Mouse (Mus musculus) B cell, adult (primary cell): ENCODE results near the gene Mvb12a. TPM values are rescaled to one million over a fixed set of nuclear protein-coding genes. Genes with fewer than 3 reads are reported as not detected.

Experiments
- total RNA-seq: library from RNA; stranded (reverse); gene quantifications from 4 replicates; pipeline ENCODE4 v1.2.4, GENCODE M21; 2023; ENCODE audit not compliant: inconsistent age

Gene Mvb12a
- 36.5 to 54.6 TPM (median 44.8 TPM) in 4 replicates for total RNA-seq

DNA sequence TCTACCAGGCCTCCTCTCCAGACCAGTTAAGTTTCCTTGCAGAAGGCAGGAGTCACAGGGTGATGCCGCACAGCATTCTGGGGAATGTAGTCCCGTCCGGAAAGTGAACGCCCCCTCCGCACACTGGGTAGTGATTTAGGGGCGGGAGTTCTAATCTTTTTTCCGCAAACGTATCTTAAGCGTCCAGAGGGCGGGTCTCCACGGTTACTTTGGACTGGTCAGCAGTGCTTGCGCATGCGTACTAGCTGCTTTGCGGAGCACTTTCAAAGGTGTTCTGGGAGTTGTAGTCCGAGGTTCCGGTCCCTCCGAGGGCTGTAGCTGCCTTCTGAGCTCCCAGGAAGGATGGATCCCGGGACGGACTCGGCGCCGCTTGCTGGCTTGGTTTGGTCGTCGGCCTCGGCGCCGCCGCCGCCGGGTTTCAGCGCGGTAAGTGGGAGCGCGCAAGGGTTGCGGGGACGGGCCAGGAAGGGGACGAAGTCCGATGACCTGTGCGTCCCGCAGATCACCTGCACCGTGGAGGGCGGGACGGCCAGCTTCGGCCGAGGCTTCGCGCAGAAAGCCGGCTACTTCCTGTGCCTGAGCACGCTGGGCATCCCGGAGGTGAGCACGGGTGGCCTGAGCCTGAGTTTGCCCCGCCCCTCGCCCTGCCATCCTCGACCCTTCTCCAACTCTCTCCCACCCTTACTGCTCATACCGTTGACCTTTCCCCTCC, at the start of gene Mvb12a:
Gene Mvb12a, plus strand, starts transcription at position 291 of the 712 bp plus-strand sequence.

DNA sequence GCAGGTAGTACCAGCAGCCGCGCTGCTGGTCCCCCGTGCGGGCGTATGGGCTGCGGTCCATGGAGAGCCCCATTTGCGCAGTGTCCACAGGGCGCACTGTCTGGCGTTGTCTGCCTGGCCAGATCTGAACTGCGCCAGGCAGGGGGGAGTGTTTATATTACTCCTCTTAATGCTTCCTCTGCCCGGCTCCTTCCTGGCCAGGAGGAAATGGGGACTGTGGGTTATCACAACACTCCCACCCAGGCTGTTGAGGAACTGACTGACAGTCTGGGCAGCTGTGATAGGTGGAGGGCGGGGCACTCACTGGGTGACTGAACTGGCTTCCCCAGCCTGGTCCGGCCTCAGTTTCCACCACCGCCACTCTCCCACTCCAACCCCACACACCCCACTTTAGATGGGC, 31.1 kb upstream of the Mvb12a start, which contains the start of gene Plvap:
Gene Plvap, minus strand, starts transcription at position 109 of the 400 bp plus-strand sequence.

DNA sequence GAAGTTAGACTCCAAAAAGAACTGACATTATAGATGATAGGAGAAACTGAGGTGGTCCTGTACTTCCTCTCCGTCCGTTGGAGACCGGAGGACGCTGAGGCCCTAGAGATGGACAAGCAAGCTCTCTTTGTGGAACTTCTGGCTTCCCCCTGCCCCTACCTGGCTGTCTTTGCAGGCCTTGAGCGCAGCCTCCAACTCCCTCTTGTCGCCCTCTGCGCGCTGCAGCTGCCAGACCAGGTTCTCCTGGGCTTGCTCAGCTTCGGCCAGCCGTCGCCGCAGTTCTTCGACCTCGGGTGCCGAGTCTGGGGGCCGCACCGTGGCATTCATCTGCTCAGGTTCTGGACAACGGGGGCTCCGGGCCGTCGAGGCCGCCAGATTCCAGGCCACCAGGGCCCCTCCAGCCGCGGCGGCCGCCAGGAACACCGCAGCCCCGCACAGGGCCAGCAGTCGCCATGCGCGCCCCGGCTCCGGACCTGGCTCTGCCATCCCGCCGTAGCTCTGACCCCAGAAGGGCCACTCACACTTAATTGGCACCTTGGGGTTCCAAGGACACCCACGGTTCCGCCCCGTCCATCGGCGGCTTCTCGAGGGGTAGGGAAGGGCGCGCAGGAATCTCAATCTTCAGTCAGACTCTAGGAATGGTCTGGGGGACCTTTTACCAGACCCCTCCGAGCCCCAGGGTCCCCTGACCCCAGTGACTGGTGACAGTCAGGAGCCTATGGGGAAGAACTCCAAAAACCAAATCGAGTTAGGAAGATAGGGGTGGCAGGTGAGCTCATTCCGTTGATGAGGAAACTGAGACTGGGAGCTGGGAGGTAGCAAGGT, 17.3 kb upstream of the Mvb12a start, which contains the start of gene Ccdc194:
Gene Ccdc194, minus strand, starts transcription at position 486 of the 825 bp plus-strand sequence.

DNA sequence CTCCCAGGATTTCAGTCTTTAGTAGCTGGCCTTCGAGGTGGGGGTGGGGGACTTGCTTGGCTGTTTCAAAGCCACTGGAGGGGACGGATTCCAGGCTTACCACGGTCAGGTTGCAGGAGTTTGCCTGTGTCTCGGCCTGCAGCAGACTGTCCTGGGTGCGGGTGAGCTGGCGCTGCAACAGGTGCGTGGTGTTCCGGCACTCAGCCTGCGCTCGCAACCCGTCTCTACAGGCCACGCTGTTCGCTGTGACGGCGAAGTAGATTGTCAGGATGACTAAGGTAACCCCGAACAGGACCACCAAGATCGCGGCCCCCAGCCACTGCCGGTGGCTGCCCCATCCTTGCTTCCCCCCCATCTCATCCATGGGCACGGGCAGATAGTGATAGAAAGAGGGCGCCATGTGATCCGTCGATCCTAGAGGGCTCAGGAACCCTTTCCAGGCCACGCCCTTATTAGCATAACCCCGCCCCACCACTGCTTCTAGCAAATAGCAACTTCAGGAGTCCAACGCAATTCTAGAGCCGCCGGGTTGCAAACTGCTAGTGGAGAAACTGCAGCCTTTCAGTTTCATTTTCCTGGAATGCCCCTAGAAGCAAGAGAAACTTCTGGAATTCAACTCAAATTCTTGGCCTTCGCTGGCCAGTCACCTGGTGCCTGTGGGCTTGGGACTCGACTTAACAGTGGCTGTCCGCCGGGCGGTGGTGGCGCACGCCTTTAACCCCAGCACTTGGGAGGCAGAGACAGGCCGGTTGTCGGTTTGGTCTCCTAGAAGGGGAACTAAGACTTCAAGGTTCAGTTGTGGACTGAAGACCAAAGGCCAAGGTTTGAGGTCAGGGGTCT, 5.5 kb upstream of the Mvb12a start, which contains the start of gene Bst2:
Gene Bst2, minus strand, starts transcription at position 429 of the 840 bp plus-strand sequence.

DNA sequence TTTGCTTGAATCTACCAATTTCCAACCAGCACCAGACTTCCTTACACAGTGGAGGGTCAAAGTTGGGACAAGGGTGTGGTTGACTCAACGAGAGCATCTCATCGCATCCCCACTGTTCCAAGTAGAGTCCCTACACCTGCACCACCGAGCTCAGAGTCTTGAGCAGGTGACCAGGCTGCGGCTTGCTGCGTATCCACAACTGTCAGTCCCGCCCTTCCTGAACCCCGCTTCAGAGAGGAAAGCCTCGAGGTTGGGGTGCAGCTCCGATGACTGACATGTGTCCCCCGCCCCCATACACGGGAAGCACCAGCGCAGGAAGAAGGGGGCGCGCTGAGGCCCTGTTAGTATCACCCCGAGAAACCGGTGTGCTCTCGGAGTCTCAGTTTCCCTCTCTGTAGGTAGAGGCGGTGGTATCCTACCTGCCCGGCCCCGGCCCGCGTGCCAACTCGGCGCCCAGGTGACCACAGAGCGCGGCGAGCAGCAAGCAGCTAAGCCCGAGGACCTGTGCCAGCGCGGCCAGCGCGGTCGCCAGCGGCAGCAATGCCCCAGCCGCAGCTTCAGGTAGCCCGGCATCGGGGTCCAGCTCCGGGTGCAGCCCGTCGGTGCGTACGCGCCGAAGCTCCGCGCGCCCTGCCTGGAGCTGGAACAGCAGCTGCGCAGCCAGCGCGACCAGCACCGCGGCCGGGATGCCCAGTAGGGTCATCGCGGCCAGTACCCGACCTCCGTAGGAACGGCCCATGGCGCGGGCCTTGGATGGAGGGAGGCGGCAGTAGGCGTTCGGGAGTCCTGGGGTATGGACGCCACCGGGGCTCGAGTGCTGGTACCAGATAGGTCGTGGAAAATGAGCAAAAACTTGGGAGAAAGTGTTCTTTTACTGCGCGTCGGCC, 15.6 kb downstream of the Mvb12a start, which contains the start of gene Tmem221:
Gene Tmem221, minus strand, starts transcription at position 801 of the 887 bp plus-strand sequence.

DNA sequence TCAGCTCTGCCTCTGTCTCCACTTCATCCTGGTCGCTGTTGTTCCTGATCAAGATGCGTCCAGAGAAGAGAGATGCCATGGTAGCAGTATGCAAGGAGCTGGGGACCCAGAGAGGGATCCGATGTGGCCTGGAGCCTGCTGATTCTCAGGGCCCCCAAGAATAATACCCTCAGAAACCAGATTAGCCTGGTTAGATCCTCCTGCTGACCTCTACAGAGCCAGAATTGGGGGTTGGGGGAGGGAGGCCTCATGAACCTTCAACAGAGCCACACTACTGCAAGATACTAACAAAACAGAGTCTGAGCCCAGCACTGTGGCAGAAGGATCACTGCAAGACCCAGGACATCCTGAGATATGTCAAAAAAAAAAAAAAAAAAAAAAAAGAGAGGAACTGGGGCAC, 23.8 kb downstream of the Mvb12a start, which contains the start of gene Nxnl1:
Gene Nxnl1, minus strand, starts transcription at position 101 of the 400 bp plus-strand sequence.

DNA sequence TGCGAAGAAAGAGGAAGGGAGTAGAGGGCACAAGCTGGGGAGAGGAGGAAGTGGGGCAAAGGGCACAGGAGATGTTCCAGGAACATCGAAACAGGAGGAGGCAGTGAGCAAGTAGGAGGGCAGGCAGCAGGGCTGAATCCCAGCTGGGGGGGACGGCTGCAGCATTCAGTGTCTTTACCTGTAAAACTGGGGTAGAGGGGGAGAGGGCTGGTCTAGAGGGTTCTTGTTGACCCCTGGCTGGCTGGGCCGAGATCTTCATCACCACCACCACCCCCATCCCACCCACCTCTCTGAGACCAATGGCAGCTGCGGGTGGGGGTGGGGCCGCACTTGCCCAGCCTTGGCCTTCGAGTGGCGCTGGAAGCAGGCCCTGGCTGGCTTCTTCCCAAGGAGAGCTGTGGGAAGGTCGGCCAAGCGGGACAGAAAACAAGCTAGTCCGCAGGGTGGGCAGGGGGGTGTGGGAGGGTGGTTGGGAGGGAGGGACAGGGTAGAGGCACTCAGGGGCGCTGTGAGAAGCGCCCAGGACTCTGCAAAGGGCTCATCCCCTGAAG, 25.7 kb downstream of the Mvb12a start, which contains the start of gene Slc27a1:
Gene Slc27a1, plus strand, starts transcription at position 496 of the 551 bp plus-strand sequence.

DNA sequence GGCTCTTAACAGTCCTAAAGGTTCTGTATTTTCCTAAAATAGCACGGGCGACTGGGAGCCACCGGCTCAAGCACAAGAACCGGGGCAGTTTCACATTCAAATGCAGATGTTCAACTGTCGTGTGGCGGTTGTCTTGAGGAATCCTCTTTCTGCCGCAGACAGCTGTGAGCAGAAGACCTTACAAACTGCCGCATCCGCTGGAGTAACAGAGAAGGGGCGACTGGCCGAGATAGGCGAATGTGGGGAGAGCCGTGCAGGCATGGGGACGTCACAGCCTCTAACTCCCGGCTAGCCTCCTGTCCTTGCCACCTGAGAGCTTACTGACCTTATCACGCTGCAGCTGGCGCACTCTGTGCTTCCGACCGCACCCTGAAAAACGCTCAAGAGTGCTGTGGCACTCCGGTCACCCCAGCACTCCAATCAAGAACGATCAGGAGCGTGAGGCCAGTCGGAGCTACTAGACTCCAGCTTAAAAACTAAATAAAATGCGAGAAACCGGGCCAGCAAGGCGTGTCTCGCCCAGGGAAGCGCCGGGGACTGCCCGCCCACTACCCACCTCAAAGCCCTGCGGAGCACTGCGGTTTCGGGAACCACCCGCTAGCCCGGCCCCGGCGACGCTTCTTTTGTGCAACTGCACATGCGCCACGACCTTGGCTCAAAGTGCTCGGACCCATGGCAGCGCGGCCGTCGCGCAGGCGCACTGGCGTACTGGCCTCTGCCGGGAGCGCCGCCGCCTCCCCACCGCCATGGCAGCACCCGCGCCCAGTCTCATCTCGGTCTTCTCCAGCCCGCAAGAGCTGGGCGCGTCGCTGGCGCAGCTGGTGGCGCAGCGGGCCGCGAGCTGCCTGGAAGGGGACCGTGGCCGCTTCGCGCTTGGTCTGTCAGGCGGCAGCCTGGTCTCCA, 49.0 kb downstream of the Mvb12a start, which contains the start of gene Pgls:
Gene Pgls, plus strand, starts transcription at position 706 of the 903 bp plus-strand sequence.

DNA sequence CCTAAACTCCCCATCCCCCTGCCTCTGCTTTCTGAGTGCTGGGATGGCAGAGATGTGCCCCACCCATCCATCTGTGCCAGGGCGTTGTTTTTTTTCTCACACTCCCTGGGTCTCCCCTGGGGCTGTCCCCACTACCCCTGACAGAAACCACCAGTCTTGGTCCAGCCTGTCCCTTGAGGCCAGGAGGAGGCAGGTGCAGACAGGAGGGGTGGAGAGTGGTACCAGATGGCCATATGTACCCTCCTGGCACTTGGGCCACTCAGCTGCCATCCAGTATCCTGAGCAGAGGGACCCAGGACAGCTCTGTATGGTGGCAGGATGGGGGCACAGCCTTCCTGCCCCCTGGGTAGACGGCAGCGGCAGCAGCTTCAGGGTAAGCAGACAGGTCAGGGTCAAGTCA, 54.7 kb downstream of the Mvb12a start, which contains the start of gene Fam129c:
Gene Fam129c, plus strand, starts transcription at position 198 of the 400 bp plus-strand sequence.

Other genes with a start within 250 kb of the Mvb12a start
- gene Use1, start 176.1 kb upstream of the Mvb12a start, total RNA-seq, result 265 to 295 TPM (median 283 TPM) in 4 replicates
- gene Ocel1, start 171.6 kb upstream of the Mvb12a start, total RNA-seq, result 21.2 to 27.1 TPM (median 23.5 TPM) in 4 replicates
- 10.3 to 12.4 TPM (median 11.7 TPM) in 4 replicates for gene Nr2f6, start 161.0 kb upstream of the Mvb12a start, total RNA-seq
- not detected in 4 replicates for gene Ushbp1, start 147.1 kb upstream of the Mvb12a start, total RNA-seq
- gene Babam1, start 146.1 kb upstream of the Mvb12a start, total RNA-seq, result 93.2 to 107 TPM (median 93.8 TPM) in 4 replicates
- 0.51 to 1.4 TPM (median 0.61 TPM) in 4 replicates for gene Ankle1, start 136.9 kb upstream of the Mvb12a start, total RNA-seq
- 11.1 to 13.1 TPM (median 12.5 TPM) in 4 replicates for gene Abhd8, start 79.3 kb upstream of the Mvb12a start, total RNA-seq
- gene Mrpl34, start 78.0 kb upstream of the Mvb12a start, total RNA-seq, result 34.7 to 38.7 TPM (median 35.8 TPM) in 4 replicates
- gene Dda1, start 73.7 kb upstream of the Mvb12a start, total RNA-seq, result 99.3 to 111 TPM (median 106 TPM) in 4 replicates
- 12.1 to 14.8 TPM (median 13.7 TPM) in 4 replicates for gene Ano8, start 57.0 kb upstream of the Mvb12a start, total RNA-seq
- 17.1 to 21.2 TPM (median 18.4 TPM) in 4 replicates for gene Gtpbp3, start 54.8 kb upstream of the Mvb12a start, total RNA-seq
- 0.45 TPM in 1 of 4 replicates, not detected in the others for gene Plvap, start 31.2 kb upstream of the Mvb12a start, total RNA-seq
- gene Ccdc194, start 17.2 kb upstream of the Mvb12a start, total RNA-seq, result not detected in 4 replicates
- 23.8 to 37.9 TPM (median 34.7 TPM) in 4 replicates for gene Bst2, start 5.5 kb upstream of the Mvb12a start, total RNA-seq
- gene Tmem221, start 15.9 kb downstream of the Mvb12a start, total RNA-seq, result 0.33 TPM in 1 of 4 replicates, not detected in the others
- not detected in 4 replicates for gene Nxnl1, start 23.7 kb downstream of the Mvb12a start, total RNA-seq
- gene Slc27a1, start 26.0 kb downstream of the Mvb12a start, total RNA-seq, result 8.2 to 9.1 TPM (median 8.7 TPM) in 4 replicates
- 99.2 to 122 TPM (median 101 TPM) in 4 replicates for gene Pgls, start 49.3 kb downstream of the Mvb12a start, total RNA-seq
- gene Fam129c, start 54.7 kb downstream of the Mvb12a start, total RNA-seq, result 115 to 183 TPM (median 158 TPM) in 4 replicates
- gene Colgalt1, start 68.1 kb downstream of the Mvb12a start, total RNA-seq, result 104 to 126 TPM (median 116 TPM) in 4 replicates
- 0.54 to 0.64 TPM (median 0.60 TPM) in 3 of 4 replicates, not detected in the other for gene Unc13a, start 128.8 kb downstream of the Mvb12a start, total RNA-seq
- 79.6 to 88.3 TPM (median 85.0 TPM) in 4 replicates for gene Jak3, start 133.4 kb downstream of the Mvb12a start, total RNA-seq
- 33.1 to 38.9 TPM (median 35.9 TPM) in 4 replicates for gene Insl3, start 146.3 kb downstream of the Mvb12a start, total RNA-seq
- gene B3gnt3, start 158.9 kb downstream of the Mvb12a start, total RNA-seq, result 0.54 to 0.93 TPM (median 0.59 TPM) in 4 replicates
- 168 to 193 TPM (median 180 TPM) in 4 replicates for gene Fcho1, start 182.8 kb downstream of the Mvb12a start, total RNA-seq